Comparison of ENCODE assay signal across 16 mouse cellular contexts in genomic region chr9:68935611-68936010, GRCm38 (mm10).
"Had no signal": no experiment of that assay in that cellular context is flagged by ENCODE, and none has a peak within 500 bp of the region (broad histone marks: within the 10 kb centered on the region; RNA-seq: fewer than 3 reads in every experiment).

No protein-coding gene starts in this region.

- H3K9ac ChIP-seq: limb, embryonic 13.5 days; liver, embryonic 12.5 days; liver, embryonic 15.5 days; lung, embryonic 15.5 days; midbrain, embryonic 15.5 days had no signal

- DNase-seq: kidney, adult 9 months; kidney, postnatal 14 days; kidney, postnatal 4 days; liver; lung, adult 18-20 months; lung, postnatal 10 days; lung, postnatal 36 days; thymus, adult 18-20 months; thymus, postnatal 36 days had no signal

- H3K4me3 ChIP-seq: limb, embryonic 13.5 days; liver, embryonic 12.5 days; liver, embryonic 15.5 days; lung, embryonic 15.5 days; megakaryocyte, embryonic 14.5 days; midbrain, embryonic 15.5 days had no signal

- H3K9me3 ChIP-seq: liver, embryonic 12.5 days; liver, embryonic 15.5 days; lung, embryonic 15.5 days; midbrain, embryonic 15.5 days had no signal

- ATAC-seq: liver, embryonic 12.5 days; midbrain, embryonic 15.5 days had no signal

- H3K36me3 ChIP-seq: limb, embryonic 13.5 days; liver, embryonic 12.5 days; liver, embryonic 15.5 days; lung, embryonic 15.5 days; midbrain, embryonic 15.5 days had no signal

- H3K27ac ChIP-seq: limb, embryonic 13.5 days; liver, embryonic 12.5 days; liver, embryonic 15.5 days; lung, embryonic 15.5 days; midbrain, embryonic 15.5 days had no signal

- H3K4me1 ChIP-seq: liver, embryonic 12.5 days; lung, embryonic 15.5 days; megakaryocyte, embryonic 14.5 days had no signal

- H3K27me3 ChIP-seq: liver, embryonic 12.5 days; liver, embryonic 15.5 days; lung, embryonic 15.5 days; megakaryocyte, embryonic 14.5 days; midbrain, embryonic 15.5 days had no signal

- H3K4me2 ChIP-seq: limb, embryonic 13.5 days; liver, embryonic 12.5 days; liver, embryonic 15.5 days; lung, embryonic 15.5 days; midbrain, embryonic 11.5 days; midbrain, embryonic 15.5 days had no signal
